Mouse (Mus musculus) heart, postnatal 25 days (tissue): ENCODE results near the gene Rplp2. TPM values are rescaled to one million over a fixed set of nuclear protein-coding genes. Genes with fewer than 3 reads are reported as not detected.

Source experiments
- DNase-seq: peaks from one replicate; pipeline ENCODE4 v3.0.0; 2022; ENCODE audit warnings: low spot score
- intact Hi-C: fragments of 180-260 bp; cut with DNase I; formaldehyde crosslinking; loops from one replicate; pipeline ENCODE4 v1.15.1; 2025
- total RNA-seq, 2 experiments: library from RNA; stranded (reverse); gene quantifications; 2 replicates each; pipeline ENCODE4 v1.2.3; 2021

The Rplp2 gene
- total RNA-seq, 2 experiments from 2014 or later: 862 to 950 TPM

DNA sequence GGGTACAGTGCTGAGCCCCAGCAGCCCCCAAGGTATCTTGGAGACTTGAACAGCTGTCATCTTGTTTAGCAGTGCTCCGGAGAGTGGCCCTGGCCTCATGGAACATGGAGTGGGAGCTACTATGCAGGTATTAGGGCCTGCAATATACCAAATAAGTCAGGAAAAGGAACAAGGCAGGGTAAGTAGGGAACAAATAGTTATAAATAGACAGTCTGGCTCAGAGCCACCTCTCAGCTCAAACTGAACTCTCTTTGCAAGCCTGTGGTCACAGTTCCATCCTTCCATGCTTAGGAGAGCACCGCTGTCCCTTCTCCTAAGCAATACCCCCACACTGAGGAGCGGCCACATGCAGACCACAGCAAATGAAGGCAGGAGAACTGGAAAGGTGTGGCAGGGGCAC lies 50.4 kb downstream of the Rplp2 start:
- DNase-seq: no peak
- intact Hi-C loops: no loop called here

Other genes with a start within 250 kb of the Rplp2 start
- gene Lmntd2, start 233.3 kb upstream of the Rplp2 start, total RNA-seq: not detected
- gene Rassf7, start 231.5 kb upstream of the Rplp2 start, total RNA-seq: under 1 TPM; 0.62 to 0.64 TPM
- 10 to 100 TPM; 29.8 to 31.6 TPM for gene Phrf1, start 218.6 kb upstream of the Rplp2 start, total RNA-seq
- gene Irf7, start 180.9 kb upstream of the Rplp2 start, total RNA-seq: 1 to 10 TPM; 3.4 to 3.6 TPM
- not detected for gene Cdhr5, start 170.6 kb upstream of the Rplp2 start, total RNA-seq
- not detected for gene Sct, start 168.2 kb upstream of the Rplp2 start, total RNA-seq
- not detected for gene Drd4, start 155.4 kb upstream of the Rplp2 start, total RNA-seq
- gene Deaf1, start 119.7 kb upstream of the Rplp2 start, total RNA-seq: 10 to 100 TPM; 16.4 to 17.1 TPM
- 10 to 100 TPM; 13.5 to 13.9 TPM for gene Tmem80, start 119.6 kb upstream of the Rplp2 start, total RNA-seq
- gene Eps8l2, start 108.5 kb upstream of the Rplp2 start, total RNA-seq: 1 to 10 TPM; 3.2 to 4.3 TPM
- gene Taldo1, start 55.2 kb upstream of the Rplp2 start, total RNA-seq: 100 to 1,000 TPM; 124 to 126 TPM
- 10 to 100 TPM; 13.8 to 14.2 TPM for gene Gatd1, start 33.2 kb upstream of the Rplp2 start, total RNA-seq
- under 1 TPM; 0.75 to 0.84 TPM for gene Cend1, start 17.9 kb upstream of the Rplp2 start, total RNA-seq
- gene Slc25a22, start 9.5 kb upstream of the Rplp2 start, total RNA-seq: 10 to 100 TPM; 58.8 to 72.6 TPM
- under 1 TPM; 0.39 to 0.86 TPM for gene Pidd1, start 3.3 kb upstream of the Rplp2 start, total RNA-seq
- 100 to 1,000 TPM; 409 to 426 TPM for gene Pnpla2, start 7.8 kb downstream of the Rplp2 start, total RNA-seq
- gene Cracr2b, start 13.7 kb downstream of the Rplp2 start, total RNA-seq: 10 to 100 TPM; 19.7 to 23.1 TPM
- 100 to 1,000 TPM; 280 TPM for gene Cd151, start 20.0 kb downstream of the Rplp2 start, total RNA-seq
- 10 to 100 TPM; 74.3 to 74.7 TPM for gene Polr2l, start 27.8 kb downstream of the Rplp2 start, total RNA-seq
- gene Tspan4, start 27.9 kb downstream of the Rplp2 start, total RNA-seq: 10 to 100 TPM; 17.5 to 39.0 TPM
- gene Chid1, start 92.5 kb downstream of the Rplp2 start, total RNA-seq: 10 to 100 TPM; 46.6 to 47.1 TPM
- 10 to 100 TPM; 48.9 to 56.1 TPM for gene Ap2a2, start 114.8 kb downstream of the Rplp2 start, total RNA-seq
- gene Muc6, start 207.9 kb downstream of the Rplp2 start, total RNA-seq: not detected
- gene Muc2, start 243.0 kb downstream of the Rplp2 start, total RNA-seq: not detected